Mouse (Mus musculus) megakaryocyte, adult 5-6 weeks (primary cell): ENCODE measurements around the gene Clrn2. TPM values are rescaled to one million over a fixed set of nuclear protein-coding genes. Genes with fewer than 3 reads are reported as not detected.

Experiments used
- ATAC-seq: 2 replicates; pipeline ENCODE4 v1.8.0; 2016; ENCODE audit warnings: mild to moderate bottlenecking, inconsistent platforms; ENCODE audit not compliant: poor library complexity, severe bottlenecking
- total RNA-seq, 2 experiments: library from RNA; stranded (forward) in 1 of 2; stranded (reverse) in 1 of 2; fragments of 153-499, 151-499 nt in 1 of 2; fragments of 221-1000, 200-1000 nt in 1 of 2; gene quantifications; 2 replicates each; pipeline versions ENCODE4 v1.2.3 to v1.2.4; 2015 to 2017

Clrn2 gene
- total RNA-seq, 2 experiments from 2014 or later: not detected

DNA sequence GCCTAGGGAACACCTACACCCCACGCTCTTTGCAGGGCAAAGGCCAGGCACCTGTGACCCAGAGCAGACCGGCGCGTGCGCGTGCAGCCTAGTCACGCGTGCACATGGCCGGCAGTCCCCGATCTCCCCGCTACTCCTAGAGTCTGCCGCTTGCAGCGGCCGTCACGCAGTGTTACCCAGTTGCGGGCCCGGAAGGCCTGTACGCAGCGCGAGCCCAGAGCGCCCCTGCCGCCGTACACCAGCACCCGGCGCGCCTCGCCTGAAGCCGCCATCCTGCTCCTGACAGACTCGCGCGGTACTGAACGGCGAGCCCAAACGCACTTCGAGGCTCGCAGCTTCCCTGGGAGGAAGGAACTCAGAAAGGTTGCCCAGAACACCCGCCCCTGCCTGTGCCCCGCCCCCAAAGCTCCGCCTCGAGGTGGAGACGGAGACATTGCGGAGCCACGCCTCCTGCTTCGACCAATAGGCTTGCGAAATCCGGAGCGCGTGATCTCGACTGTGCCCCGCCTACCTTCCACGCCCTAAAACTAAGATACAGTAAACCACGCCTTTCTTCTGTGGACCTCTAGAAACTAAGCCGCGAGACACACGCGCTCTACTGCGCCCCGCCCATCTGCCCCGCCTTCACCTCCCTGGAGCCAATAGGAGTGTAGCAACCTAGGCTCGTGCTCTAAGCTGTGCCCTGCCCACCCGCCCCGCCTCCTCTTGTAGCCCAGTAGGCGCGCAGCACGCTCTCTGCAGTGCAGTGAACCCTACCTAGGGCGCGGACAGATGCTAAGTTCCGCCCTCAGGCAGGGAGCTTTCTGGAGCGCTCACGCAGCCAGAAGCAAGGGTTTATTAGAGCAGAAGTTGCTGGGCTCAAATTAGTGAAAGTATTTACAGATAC is 3.5 kb upstream of the Clrn2 start, which contains the start of gene Qdpr:
Gene Qdpr, minus strand, starts transcription at position 406 of the 886 bp plus-strand sequence.
- ATAC-seq: peak; percentile 89

DNA sequence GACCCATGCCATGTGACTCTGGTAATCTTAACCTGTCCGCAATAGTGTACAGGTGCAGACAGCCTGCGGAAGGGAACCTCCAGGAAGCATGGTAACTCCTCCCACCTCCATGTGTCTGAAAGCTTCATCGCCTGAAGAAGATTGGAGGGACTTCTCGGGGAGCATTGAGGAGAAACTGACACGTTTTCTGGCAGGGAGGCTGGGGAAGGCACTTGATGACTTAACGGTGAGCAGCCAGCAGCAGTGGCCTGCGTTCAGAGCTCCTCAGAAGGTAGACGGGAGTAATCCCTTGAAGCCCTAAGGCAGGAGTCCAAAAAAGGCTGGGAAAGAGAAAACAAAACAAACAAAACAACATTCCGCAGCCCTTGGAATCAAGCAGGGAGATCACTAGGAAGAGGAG is 905 bp downstream of the Clrn2 start:
- ATAC-seq: no peak

DNA sequence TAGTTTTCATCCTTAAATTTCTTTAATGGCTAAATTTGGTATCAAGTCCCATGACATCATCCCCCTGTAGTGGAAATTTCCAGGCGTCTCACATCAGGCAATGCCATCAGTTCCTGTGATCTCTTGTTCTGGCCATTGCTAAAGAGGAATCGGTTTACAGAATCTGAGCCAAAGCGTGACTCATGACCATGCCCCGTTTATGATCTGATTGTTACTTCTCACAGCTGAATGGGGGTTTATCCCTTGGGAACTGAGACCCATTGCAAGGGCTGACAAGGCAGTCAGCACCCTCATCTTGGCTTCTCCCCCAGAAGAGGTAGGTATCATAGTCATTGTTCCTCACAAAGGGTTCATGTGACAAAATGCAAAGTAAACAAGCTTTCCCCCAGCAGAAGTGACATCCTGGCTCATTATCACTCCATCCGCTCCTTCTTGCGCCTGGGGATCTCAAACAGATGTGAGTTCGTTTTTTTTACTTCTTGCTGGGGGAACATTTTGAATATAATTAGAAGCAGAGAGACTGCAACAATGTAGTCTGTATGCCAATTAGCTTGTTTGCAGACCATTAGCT is 19.4 kb downstream of the Clrn2 start:
- no peak for ATAC-seq

DNA sequence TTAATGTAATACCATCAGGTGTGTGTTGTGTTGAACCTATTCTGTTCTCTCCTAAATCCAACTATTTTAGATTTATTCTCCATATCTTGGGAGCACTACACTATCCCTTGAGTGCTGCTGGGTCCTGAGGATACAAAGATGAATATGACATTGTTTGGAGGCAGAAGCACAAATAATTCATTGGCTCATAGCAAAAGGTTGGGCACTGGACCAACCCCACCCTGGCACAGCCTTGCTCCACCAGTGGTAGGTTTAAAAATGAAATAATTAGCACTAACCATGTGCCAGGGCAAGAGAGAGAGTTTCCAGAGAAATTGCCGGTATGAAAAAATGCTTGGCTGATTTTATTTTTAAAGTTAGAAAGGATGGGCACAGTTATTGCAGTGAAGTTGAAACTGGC is 20.0 kb downstream of the Clrn2 start:
- no peak for ATAC-seq

DNA sequence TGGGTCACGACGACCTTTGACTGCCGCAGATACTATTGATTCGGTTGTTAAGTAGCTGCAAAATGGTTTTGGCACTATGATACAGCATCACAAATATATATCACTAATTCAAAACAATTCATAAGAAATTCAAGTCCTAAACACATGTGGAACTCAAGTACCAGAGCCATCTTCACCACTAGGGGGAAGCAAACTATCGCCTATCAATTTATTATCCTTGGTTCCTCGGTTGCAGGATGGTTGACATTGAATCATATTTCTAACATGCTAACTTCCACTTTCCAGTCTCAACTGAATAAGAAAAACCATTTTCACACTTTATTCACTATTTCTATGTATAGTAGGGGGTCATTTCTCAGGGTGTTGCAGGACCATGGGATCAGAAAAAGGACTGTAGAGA is 20.7 kb downstream of the Clrn2 start:
- peak; percentile 76 for ATAC-seq

DNA sequence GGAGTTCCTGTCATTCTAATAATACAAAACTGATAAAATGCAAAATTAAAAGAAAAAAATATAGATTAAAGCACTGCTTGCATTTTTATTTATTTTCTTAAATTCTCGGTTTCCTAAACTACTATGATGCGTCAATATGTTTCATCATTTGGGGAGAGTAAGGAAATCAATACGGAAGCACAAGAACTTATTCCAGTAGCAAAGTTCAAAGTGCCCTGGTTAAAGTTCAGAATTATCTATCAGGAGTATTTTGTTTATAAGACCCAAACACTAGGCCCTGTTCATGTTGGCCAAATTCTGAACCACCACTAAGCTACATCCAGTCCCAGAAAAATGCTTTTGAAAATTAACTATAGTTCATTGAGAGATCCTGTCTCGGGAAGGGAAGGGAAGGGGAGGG is 21.2 kb downstream of the Clrn2 start:
- no peak for ATAC-seq

DNA sequence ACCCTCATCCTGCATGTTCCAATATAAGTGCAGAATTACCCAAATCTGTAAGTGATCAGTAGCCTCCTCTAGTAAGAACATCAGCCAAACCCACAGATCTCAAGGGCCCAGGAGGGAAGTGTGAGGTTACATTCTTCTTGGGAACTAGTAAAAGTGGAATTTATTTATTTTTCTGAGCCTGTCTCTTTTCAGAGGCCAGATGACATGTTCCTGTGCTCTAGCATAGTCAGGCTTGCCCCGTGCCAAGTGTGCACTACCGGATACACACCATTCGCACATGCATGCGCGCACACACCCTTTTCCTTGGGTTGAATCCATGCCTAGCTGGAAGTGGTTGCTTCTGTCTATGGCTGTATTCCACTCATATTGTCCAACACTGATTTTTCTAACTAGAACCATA is 22.2 kb downstream of the Clrn2 start:
- ATAC-seq: no peak

DNA sequence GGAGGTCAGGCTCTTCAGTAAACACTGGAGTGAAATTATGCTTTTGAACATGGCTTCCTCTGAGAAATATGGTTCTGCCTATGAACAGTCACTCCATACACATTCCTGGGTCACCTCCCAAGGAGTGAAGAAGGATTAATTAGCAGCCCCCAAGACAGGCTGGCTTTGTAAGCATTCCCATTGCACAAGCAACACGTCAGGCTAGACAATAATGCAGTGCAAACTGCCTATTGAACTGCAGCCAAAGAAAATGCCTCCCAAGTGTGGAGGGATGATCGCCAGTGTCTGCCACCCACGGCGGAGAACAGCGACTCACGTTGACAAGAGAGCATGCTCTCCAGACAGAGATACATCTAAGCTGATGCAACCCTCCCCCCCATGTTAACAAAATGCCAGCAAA is 22.7 kb downstream of the Clrn2 start:
- ATAC-seq: no peak

DNA sequence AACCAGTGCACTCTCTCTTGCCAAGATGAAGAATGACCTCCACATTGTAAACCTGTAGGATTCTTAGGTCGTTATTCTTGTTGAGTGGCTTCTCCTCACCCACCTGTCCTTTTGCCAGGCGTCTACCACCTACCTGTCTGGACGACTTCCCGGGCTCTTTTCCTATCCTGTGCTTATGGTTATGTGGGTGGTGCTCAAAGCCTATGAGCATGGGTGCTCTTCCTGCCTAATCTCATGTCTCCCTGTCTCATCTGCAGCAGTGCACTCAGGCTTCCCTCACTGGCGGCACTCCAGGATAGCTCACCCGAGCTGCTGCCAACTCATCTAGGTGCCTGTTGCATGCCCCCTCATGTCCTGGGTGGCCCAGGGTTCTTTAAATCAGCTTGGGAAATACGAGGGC is 24.1 kb downstream of the Clrn2 start:
- ATAC-seq: no peak

DNA sequence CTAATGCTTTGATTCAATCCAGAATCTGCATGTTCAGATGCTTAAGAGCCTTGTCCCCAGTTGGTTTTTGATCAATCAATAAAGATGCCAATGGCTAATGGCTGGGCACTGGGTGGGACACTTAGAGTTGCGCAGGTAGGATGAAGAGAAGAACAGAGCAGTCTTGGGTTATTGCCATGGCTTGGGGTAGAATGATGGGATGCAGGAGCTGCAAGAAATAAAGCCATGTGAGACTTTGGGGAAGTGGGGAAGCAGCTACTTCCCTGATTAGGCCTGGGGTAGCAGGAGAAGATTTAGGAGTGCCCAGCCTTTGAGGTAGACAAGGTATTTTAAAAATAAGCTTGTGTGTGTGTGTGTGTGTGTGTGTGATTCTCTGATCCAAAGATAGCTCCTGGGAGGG is 26.5 kb downstream of the Clrn2 start:
- ATAC-seq: no peak

DNA sequence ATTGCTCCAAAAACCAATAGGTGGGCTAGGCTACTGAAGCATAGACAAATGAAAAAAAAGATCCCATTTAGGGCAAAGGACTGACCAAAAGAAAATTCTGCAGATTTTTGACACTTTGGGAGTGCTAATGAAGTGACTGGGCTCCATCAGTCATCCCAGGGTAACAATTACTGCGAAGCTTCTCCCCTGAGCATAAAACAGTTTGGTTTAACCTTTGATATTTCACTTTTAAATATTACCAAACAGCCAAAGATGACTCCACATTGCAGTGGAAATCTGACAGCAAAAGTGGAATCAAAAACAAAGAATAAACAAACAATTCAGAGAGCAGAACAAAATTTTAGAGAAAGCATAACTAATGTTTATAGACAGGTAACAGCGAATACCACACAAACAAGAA is 27.6 kb downstream of the Clrn2 start:
- no peak for ATAC-seq

DNA sequence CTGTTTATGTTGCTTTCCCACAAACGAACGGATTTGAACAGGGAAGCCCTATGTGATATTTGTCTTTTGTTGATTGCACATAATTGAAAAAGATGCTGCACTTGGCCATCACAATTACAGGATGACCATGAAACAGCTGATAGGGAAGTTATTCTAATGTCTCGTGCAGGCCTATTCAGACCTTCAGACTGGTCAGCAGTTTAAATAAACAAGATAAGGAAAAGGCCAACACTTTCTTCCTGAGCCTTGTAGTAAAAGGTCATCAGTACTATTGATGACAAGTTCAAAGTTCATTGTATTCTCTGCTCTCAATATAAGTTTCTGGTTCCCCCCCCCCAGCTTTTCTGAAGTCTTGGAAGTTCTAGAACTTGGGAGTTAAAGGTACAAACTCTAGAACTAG is 29.1 kb downstream of the Clrn2 start:
- no peak for ATAC-seq

DNA sequence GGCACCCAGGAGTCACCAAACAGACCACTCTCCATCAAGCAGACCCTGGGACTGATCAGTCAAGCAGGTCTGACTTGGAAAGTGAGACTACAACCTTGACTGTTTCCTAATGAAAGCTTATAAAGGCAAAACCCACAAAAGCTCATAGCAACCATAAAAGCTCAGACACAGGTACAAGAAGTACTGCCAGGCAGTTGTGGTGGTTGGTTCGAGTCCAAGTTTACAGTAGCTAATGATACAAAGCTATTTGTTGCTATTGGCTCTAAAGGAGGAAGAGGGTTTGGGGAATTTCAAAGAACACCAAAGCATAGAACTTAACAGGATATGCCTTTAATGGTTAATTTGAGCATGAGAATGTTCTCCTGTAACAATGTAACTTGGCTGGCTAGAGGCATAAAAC is 30.1 kb downstream of the Clrn2 start:
- no peak for ATAC-seq

DNA sequence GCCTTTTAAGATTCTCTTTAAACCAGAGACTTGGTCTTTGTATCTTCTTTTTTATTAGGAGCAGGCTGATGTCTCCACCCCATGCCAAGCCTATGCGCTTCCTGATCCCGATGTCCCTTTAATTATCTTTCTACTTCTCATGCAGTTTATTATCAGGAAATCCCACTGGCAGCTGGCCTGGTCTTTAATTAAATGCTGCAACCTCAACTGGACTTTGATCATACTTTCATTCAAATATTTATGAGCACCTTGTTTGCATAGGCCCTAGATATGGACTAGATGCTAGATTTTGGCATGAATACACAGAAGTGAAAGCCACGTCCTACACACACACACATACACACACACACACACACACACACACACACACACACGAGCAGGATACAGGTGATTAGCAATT is 38.2 kb downstream of the Clrn2 start:
- no peak for ATAC-seq

DNA sequence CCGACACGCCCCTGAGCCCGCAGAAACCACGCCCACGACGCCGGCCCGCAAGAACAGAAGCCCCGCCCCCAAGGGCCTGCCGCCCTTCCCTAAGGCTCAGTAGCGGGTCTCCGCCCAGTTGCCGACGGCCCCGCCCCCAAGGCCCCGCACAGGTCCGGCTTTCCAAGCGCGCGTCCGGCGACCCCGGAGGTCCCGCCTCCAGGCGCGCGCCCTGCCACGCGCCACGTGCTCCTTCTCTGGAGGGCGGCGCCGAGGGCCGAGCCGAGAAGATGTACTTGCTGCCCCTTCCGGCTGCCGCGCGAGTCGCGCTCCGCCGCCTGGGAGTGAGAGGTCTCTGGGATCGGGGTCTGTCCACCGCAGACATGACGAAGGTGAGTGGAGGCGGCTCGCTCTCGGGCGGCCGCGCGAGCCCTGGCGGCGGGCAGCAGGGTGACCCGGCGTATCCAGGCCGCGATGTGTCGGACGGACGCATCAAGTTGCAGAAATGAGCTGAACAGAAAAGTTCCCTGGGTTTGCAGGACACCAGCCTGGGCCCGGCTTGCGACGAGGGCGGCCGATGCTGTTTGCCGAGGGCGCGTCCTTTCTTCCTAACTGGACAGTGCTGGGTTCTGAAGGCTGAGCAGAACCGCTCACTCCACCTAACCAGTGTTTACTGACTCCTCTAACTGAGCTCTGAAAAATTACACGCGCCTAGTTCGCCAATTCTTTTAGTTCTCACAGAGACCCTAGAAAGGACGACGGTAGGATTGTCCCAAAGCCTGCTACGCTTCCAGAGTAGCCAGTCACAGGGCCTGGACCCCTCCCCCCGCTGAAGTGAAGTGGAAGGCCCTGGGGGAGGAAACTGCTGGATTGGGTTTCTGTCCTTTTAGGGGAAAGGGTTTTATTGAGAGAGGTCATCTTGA is 39.9 kb downstream of the Clrn2 start, which contains the start of gene Lap3:
Gene Lap3, plus strand, starts transcription at position 184 of the 902 bp plus-strand sequence.
- peak; percentile 93 for ATAC-seq

DNA sequence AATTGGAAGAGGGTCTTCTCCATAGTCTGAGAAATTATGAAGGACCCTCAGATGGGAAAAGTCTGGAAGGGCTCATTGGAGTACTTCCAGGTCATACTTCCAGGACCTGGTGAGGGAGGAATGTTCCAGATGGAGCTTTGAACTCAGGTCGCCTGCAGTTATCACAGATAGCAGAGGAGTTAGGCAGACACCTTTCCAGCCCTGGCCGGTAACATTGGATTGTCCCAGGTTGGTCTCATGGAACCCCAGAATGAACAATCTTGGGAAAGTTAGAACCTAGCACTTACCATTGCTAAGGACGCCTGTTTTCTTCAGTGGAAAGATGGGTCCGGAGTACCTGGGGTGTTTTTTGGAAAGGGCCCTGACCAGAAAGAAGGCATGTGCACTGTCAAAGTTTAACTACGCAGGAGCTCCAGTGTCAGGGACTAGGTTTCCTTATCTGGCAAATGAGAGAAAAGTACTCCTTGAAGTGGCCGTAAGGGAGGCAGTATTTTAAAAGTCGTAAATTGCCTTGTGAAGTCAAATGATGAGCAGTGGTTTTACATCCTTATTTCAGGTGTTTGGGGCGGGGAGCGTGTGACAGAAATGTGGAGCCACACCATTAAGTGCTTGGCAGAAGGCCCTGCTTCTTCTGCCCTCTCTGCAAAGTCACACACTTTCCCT is 40.7 kb downstream of the Clrn2 start:
- no peak for ATAC-seq

DNA sequence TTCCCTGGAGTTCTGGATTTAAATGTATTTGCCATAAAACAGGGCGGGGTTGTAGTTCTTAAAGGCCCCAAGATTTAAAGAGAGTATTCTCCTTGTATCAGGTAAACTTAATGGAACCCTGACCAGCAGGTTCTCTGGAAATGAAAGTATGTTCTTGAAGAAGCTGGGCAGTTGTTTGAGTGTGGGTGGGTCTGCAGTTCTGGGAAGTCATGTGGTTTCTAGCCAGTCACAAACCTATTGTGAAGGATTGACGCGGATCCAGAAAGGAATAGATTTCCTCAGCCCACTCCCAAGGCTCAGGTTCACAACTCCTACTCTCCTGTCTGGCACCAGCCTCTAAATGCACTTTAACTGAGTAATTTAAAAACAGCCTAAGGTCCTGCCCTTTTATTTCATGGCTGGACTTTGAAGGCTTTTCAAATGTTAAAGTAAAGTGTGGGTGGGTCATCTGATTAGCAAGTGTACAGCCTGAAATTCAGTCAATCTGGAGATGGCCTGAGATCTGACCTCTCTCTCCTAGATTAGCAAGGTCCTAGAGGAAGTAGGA is 42.0 kb downstream of the Clrn2 start:
- no peak for ATAC-seq

DNA sequence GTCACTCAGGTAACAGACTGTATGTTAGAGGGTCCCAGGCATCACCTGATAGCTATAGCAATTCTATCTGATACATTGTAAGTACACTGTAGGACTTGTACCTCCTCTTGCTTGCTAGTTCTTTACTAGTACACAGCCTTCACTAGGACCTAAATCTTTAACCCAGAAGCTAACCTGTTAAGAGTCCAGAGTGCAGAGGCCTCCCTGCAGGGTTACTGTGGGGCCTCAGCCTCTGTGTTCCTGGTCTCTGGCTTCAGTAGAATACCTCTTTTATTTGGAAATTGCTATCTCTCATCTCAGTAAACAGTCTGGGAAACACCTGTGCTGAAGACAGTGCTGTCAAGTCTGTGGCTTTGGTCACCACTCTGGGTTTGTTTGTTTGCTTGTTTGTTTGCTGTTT is 42.5 kb downstream of the Clrn2 start:
- no peak for ATAC-seq

DNA sequence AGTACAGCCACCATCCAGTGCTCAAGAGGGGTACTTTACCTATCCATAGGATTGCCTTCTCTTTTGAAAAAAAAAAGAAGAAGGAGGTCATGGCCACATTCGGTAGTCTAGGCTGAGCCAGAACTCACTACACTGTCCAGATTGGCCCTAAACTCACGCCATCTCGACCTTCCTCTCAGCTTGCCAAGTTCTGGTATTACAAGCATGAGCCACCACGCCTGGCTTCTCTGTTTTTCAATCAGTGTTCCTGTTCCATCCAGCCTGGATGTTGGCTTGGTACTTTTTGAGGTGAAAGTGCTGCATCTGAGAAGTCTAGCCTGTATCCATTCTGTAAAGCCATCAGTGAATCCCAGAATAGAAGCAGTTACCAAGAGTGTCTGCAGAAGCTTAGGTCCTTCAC is 42.9 kb downstream of the Clrn2 start:
- ATAC-seq: no peak

DNA sequence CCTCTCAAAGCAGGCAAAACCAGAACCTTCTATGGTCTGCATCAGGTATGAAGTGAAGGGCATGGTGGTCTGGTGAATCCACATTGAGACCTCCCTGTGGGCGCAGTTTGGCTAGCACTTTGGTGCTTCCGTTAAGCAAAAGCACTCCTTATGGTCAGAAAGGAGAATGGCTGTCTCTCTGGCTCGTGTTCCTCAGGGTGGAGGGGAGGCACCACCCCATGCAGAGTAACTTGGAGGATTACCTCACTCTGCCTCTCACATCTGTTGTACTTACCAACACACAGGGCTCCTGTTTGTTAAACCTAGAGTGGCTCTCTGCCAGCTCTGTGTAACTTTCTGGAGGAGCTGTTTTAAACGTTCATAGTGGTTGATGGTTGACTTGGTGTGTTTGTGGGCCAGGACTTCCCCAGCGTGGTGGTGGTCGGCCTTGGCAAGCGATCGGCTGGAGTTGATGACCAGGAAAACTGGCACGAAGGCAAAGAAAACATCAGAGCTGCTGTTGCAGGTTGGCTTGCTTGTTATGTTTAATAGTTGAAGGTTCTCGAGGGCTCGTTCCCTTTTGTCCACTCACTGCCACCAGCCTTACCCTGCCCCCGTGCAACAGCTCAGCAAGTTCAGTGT is 43.5 kb downstream of the Clrn2 start:
- no peak for ATAC-seq
